In the genomic region with DNA sequence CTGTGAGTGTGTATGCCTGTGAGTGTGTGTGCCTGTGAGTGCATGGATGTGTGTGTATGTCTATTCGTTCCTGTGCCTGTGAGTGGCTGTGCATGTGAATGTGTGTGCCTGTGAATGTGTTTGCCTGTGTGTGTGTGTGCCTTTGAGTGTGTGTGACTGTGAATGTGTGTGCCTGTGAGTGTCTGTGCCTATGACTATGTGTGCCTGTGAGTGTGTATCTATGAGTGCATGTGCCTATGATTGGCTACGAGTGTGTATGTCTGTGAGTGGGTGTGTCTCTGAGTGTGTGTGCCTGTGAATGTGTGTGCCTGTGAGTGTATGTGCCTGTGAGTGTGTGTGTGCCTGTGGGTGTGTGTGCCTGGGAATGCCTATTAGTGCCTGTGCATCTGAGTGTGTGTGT, we compare ENCODE assay signal across 29 mouse cellular contexts.
DNase-seq lines count a peak whose midpoint lies in the region; ATAC-seq lines count a peak whose summit lies in the region.
"Had no signal": no experiment of that assay in that cellular context is flagged by ENCODE, and none has a peak within 500 bp of the region (broad histone marks: within the 10 kb centered on the region; RNA-seq: fewer than 3 reads in every experiment).

No protein-coding gene starts in this region.

- no peak overlapping the region for H3K27ac ChIP-seq in embryonic facial prominence, embryonic 11.5 days (replicated peaks; ENCODE audit: low read depth, low read length)
- H3K27ac ChIP-seq in embryonic facial prominence, embryonic 10.5 days (replicated peaks): no peak overlapping the region
- H3K27ac ChIP-seq in hindbrain, embryonic 15.5 days (replicated peaks): no peak overlapping the region
- no peak overlapping the region for H3K27ac ChIP-seq in hindbrain, embryonic 12.5 days
- H3K27ac ChIP-seq in neural tube, embryonic 12.5 days: no peak overlapping the region
- H3K27ac ChIP-seq in neural tube, embryonic 15.5 days (replicated peaks): no peak overlapping the region
- H3K27ac ChIP-seq: embryonic facial prominence, embryonic 15.5 days; heart, embryonic 13.5 days; kidney, postnatal 0 days; lung, embryonic 15.5 days; neural tube, embryonic 13.5 days; stomach, embryonic 15.5 days had no signal

- H3K36me3 ChIP-seq in embryonic facial prominence, embryonic 11.5 days (replicated peaks; ENCODE audit: control insufficient read depth, insufficient read depth, low read depth, low read length): no peaks in the 10 kb centered on the region
- no peaks in the 10 kb centered on the region for H3K36me3 ChIP-seq in embryonic facial prominence, embryonic 10.5 days (replicated peaks)
- H3K36me3 ChIP-seq in hindbrain, embryonic 15.5 days: no peaks in the 10 kb centered on the region
- no peaks in the 10 kb centered on the region for H3K36me3 ChIP-seq in hindbrain, embryonic 12.5 days
- no peaks in the 10 kb centered on the region for H3K36me3 ChIP-seq in neural tube, embryonic 12.5 days
- no peaks in the 10 kb centered on the region for H3K36me3 ChIP-seq in neural tube, embryonic 15.5 days
- H3K36me3 ChIP-seq: embryonic facial prominence, embryonic 15.5 days; heart, embryonic 13.5 days; lung, embryonic 15.5 days; neural tube, embryonic 13.5 days; stomach, embryonic 15.5 days had no signal

- DNase-seq in embryonic facial prominence, embryonic 11.5 days (ENCODE audit: low spot score): no peak
- no peak for DNase-seq in embryonic facial prominence, embryonic 10.5 days (ENCODE audit: low spot score)
- DNase-seq in yolk sac, embryonic 10.5 days (ENCODE audit: low spot score): no peak
- DNase-seq in retina, postnatal 1 day: no peak
- DNase-seq: adrenal gland, adult 8-10 months; cerebellum, adult 9-10 months; cerebellum, postnatal 36 days; gastrocnemius, postnatal 10 days; heart, postnatal 10 days; kidney, adult 8-10 months; kidney, postnatal 4 days; layer of hippocampus, postnatal 36 days; left cerebral cortex, postnatal 4 days; right cerebral cortex, postnatal 14 days; thymus, postnatal 14 days had no signal

- H3K9me3 ChIP-seq in embryonic facial prominence, embryonic 11.5 days (replicated peaks; ENCODE audit: control insufficient read depth, low read length): no peaks in the 10 kb centered on the region
- H3K9me3 ChIP-seq in embryonic facial prominence, embryonic 10.5 days: no peaks in the 10 kb centered on the region
- H3K9me3 ChIP-seq in hindbrain, embryonic 15.5 days: no peaks in the 10 kb centered on the region
- no peaks in the 10 kb centered on the region for H3K9me3 ChIP-seq in hindbrain, embryonic 12.5 days (replicated peaks)
- H3K9me3 ChIP-seq in neural tube, embryonic 12.5 days: no peaks in the 10 kb centered on the region
- no peaks in the 10 kb centered on the region for H3K9me3 ChIP-seq in neural tube, embryonic 15.5 days (replicated peaks)
- H3K9me3 ChIP-seq: embryonic facial prominence, embryonic 15.5 days; heart, embryonic 13.5 days; lung, embryonic 15.5 days; neural tube, embryonic 13.5 days; stomach, embryonic 15.5 days had no signal

- ATAC-seq in embryonic facial prominence, embryonic 11.5 days (replicated peaks; ENCODE audit: insufficient number of reproducible peaks, low FRiP score, low TSS enrichment, low read depth): peak; percentile 44; the same call in 1 of the 2 replicates
- ATAC-seq in hindbrain, embryonic 15.5 days (ENCODE audit: low FRiP score, low read depth): peak; percentile 11; the same call in 1 of the 2 replicates
- ATAC-seq in hindbrain, embryonic 12.5 days (ENCODE audit: low FRiP score): no peak
- peak; percentile 25; the same call in 1 of the 2 replicates for ATAC-seq in neural tube, embryonic 12.5 days (ENCODE audit: low FRiP score, low read depth)
- ATAC-seq in neural tube, embryonic 15.5 days (ENCODE audit: low FRiP score): no peak; the same call in 1 of the 2 replicates
- ATAC-seq: intestine, embryonic 16.5 days; midbrain, embryonic 16.5 days had no signal

- 91% methylated on average over 2 of the region's 2 CpGs for whole genome bisulfite sequencing in embryonic facial prominence, embryonic 11.5 days
- WGBS in embryonic facial prominence, embryonic 10.5 days: 94% methylated on average over 2 of the region's 2 CpGs
- 97% methylated on average over 2 of the region's 2 CpGs for WGBS in hindbrain, embryonic 15.5 days
- 88% methylated on average over 2 of the region's 2 CpGs for WGBS in hindbrain, embryonic 12.5 days
- WGBS in neural tube, embryonic 12.5 days: 90% methylated on average over 2 of the region's 2 CpGs
- 98% methylated on average over 2 of the region's 2 CpGs for WGBS in neural tube, embryonic 15.5 days

- no peak overlapping the region for H3K4me2 ChIP-seq in embryonic facial prominence, embryonic 11.5 days (ENCODE audit: low read depth, low read length)
- H3K4me2 ChIP-seq in hindbrain, embryonic 15.5 days: no peak overlapping the region
- no peak overlapping the region for H3K4me2 ChIP-seq in hindbrain, embryonic 12.5 days (replicated peaks)
- H3K4me2 ChIP-seq in neural tube, embryonic 12.5 days (replicated peaks): no peak overlapping the region
- H3K4me2 ChIP-seq in neural tube, embryonic 15.5 days: no peak overlapping the region
- H3K4me2 ChIP-seq: embryonic facial prominence, embryonic 15.5 days; heart, embryonic 13.5 days; lung, embryonic 15.5 days; neural tube, embryonic 13.5 days; stomach, embryonic 15.5 days had no signal

- H3K4me1 ChIP-seq in embryonic facial prominence, embryonic 11.5 days (ENCODE audit: control insufficient read depth, insufficient read depth, low read length): no peaks in the 10 kb centered on the region
- H3K4me1 ChIP-seq in embryonic facial prominence, embryonic 10.5 days: no peaks in the 10 kb centered on the region
- H3K4me1 ChIP-seq in hindbrain, embryonic 15.5 days (replicated peaks): no peaks in the 10 kb centered on the region
- no peaks in the 10 kb centered on the region for H3K4me1 ChIP-seq in hindbrain, embryonic 12.5 days
- no peaks in the 10 kb centered on the region for H3K4me1 ChIP-seq in neural tube, embryonic 12.5 days
- no peaks in the 10 kb centered on the region for H3K4me1 ChIP-seq in neural tube, embryonic 15.5 days
- H3K4me1 ChIP-seq: embryonic facial prominence, embryonic 15.5 days; heart, embryonic 13.5 days; lung, embryonic 15.5 days; neural tube, embryonic 13.5 days; stomach, embryonic 15.5 days had no signal

- no peak overlapping the region for H3K4me3 ChIP-seq in embryonic facial prominence, embryonic 11.5 days (ENCODE audit: low read depth, low read length)
- H3K4me3 ChIP-seq in embryonic facial prominence, embryonic 10.5 days: no peak overlapping the region
- no peak overlapping the region for H3K4me3 ChIP-seq in hindbrain, embryonic 15.5 days
- no peak overlapping the region for H3K4me3 ChIP-seq in hindbrain, embryonic 12.5 days
- H3K4me3 ChIP-seq in neural tube, embryonic 12.5 days: no peak overlapping the region
- no peak overlapping the region for H3K4me3 ChIP-seq in neural tube, embryonic 15.5 days (replicated peaks)
- H3K4me3 ChIP-seq: embryonic facial prominence, embryonic 15.5 days; heart, embryonic 13.5 days; lung, embryonic 15.5 days; myocyte; neural tube, embryonic 13.5 days; stomach, embryonic 15.5 days had no signal

- H3K9ac ChIP-seq in embryonic facial prominence, embryonic 11.5 days (replicated peaks; ENCODE audit: low read length): no peak overlapping the region
- no peak overlapping the region for H3K9ac ChIP-seq in hindbrain, embryonic 15.5 days
- no peak overlapping the region for H3K9ac ChIP-seq in hindbrain, embryonic 12.5 days
- no peak overlapping the region for H3K9ac ChIP-seq in neural tube, embryonic 12.5 days
- no peak overlapping the region for H3K9ac ChIP-seq in neural tube, embryonic 15.5 days (replicated peaks)
- H3K9ac ChIP-seq: embryonic facial prominence, embryonic 15.5 days; heart, embryonic 13.5 days; lung, embryonic 15.5 days; neural tube, embryonic 13.5 days; stomach, embryonic 15.5 days had no signal

- no peaks in the 10 kb centered on the region for H3K27me3 ChIP-seq in embryonic facial prominence, embryonic 11.5 days (ENCODE audit: control insufficient read depth, insufficient read depth, low read length)
- no peaks in the 10 kb centered on the region for H3K27me3 ChIP-seq in embryonic facial prominence, embryonic 10.5 days (replicated peaks; ENCODE audit: low read depth, poor library complexity, severe bottlenecking)
- no peaks in the 10 kb centered on the region for H3K27me3 ChIP-seq in hindbrain, embryonic 15.5 days
- H3K27me3 ChIP-seq in hindbrain, embryonic 12.5 days: no peaks in the 10 kb centered on the region
- H3K27me3 ChIP-seq in neural tube, embryonic 12.5 days (replicated peaks): no peaks in the 10 kb centered on the region
- H3K27me3 ChIP-seq in neural tube, embryonic 15.5 days (replicated peaks): no peaks in the 10 kb centered on the region
- H3K27me3 ChIP-seq: CH12.LX; embryonic facial prominence, embryonic 15.5 days; heart, embryonic 13.5 days; lung, embryonic 15.5 days; neural tube, embryonic 13.5 days; stomach, embryonic 15.5 days had no signal

Comparison
In these comparisons a context has a peak if more than half of its experiments do, and no peak if none do; other contexts are left out.
1. ATAC-seq: peak in embryonic facial prominence, embryonic 11.5 days (single experiment), hindbrain, embryonic 15.5 days (single experiment) and neural tube, embryonic 12.5 days (single experiment); none in hindbrain, embryonic 12.5 days (single experiment) and neural tube, embryonic 15.5 days (single experiment).